ENCODE assay signal across 13 mouse cellular contexts in genomic region chr1:78412668-78413067, GRCm38 (mm10).
DNase-seq lines count a peak whose midpoint lies in the region; ATAC-seq and TF ChIP-seq lines count a peak whose summit lies in the region.
"Had no signal": no experiment of that assay in that cellular context is flagged by ENCODE, and none has a peak within 500 bp of the region (broad histone marks: within the 10 kb centered on the region; RNA-seq: fewer than 3 reads in every experiment).

No protein-coding gene starts in this region.

- 0 out of 2 replicates have a peak overlapping the region, but pooled peaks have one; percentile 9 for H3K27ac ChIP-seq in embryonic facial prominence, embryonic 15.5 days (replicated peaks)
- H3K27ac ChIP-seq in embryonic facial prominence, embryonic 10.5 days (replicated peaks): no peak overlapping the region
- H3K27ac ChIP-seq in ES-E14 (ENCODE audit: insufficient read depth, low read depth, low read length, poor library complexity, severe bottlenecking): no peak overlapping the region
- H3K27ac ChIP-seq in liver, embryonic 16.5 days (ENCODE audit: low read length): no peak overlapping the region
- H3K27ac ChIP-seq: embryonic facial prominence, embryonic 13.5 days; heart, embryonic 15.5 days; limb, embryonic 10.5 days had no signal

- 28% methylated on average over 7 of the region's 7 CpGs for WGBS in embryonic facial prominence, embryonic 15.5 days
- 28% methylated on average over 7 of the region's 7 CpGs for WGBS in embryonic facial prominence, embryonic 10.5 days
- WGBS in liver, embryonic 16.5 days (ENCODE audit: insufficient replicate concordance): 19% methylated on average over 7 of the region's 7 CpGs

- peaks cover 11% of the 10 kb centered on the region; the same call in 1 of the 2 replicates for H3K4me1 ChIP-seq in embryonic facial prominence, embryonic 15.5 days
- H3K4me1 ChIP-seq in embryonic facial prominence, embryonic 10.5 days: peaks cover 5% of the 10 kb centered on the region; the same call in 1 of the 2 replicates
- 0 out of 4 replicates have a peak, but pooled peaks cover 2 to 6% of the 10 kb centered on the region in 2 experiments for H3K4me1 ChIP-seq in ES-E14 (ENCODE audit: control insufficient read depth in 2 of 2, insufficient read depth in 2 of 2, low read length in 2 of 2, poor library complexity in 1 of 2)
- H3K4me1 ChIP-seq in liver, embryonic 16.5 days (ENCODE audit: control insufficient read depth, low read depth, low read length): no peaks in the 10 kb centered on the region
- H3K4me1 ChIP-seq: heart, embryonic 15.5 days had no signal

- no peak for DNase-seq in embryonic facial prominence, embryonic 10.5 days (ENCODE audit: low spot score)
- peak; percentile 35 for DNase-seq in ES-E14 (ENCODE audit: low read depth, low spot score)
- DNase-seq in gastrocnemius, postnatal 4 days (ENCODE audit: low spot score in 2 of 2): no peak
- no peak for DNase-seq in layer of hippocampus, adult 11-12 months (ENCODE audit: low spot score)
- no peak for DNase-seq in urinary bladder, adult 2 months (ENCODE audit: low spot score)
- DNase-seq: B cell, adult 2 months; midbrain, embryonic 14.5 days had no signal

- no peak for ATAC-seq in embryonic facial prominence, embryonic 15.5 days (ENCODE audit: insufficient number of reproducible peaks, low FRiP score, low TSS enrichment, low read depth)
- ATAC-seq in granulocyte monocyte progenitor cell, adult 5-6 weeks (replicated peaks; ENCODE audit: poor library complexity, severe bottlenecking): peak; percentile 22; the same call in 1 of the 2 replicates
- peak; percentile 39 for ATAC-seq in liver, embryonic 16.5 days (ENCODE audit: low read depth)

- no peak overlapping the region for H3K4me3 ChIP-seq in embryonic facial prominence, embryonic 15.5 days (replicated peaks)
- H3K4me3 ChIP-seq in embryonic facial prominence, embryonic 10.5 days: no peak overlapping the region
- H3K4me3 ChIP-seq in ES-E14 (ENCODE audit: insufficient read depth in 1 of 2, low read depth in 1 of 2, low read length in 2 of 2, poor library complexity in 1 of 2, severe bottlenecking in 1 of 2): 0 out of 4 replicates have a peak overlapping the region, but pooled peaks of 1 of the 2 experiments have one; percentile 32
- no peak overlapping the region for H3K4me3 ChIP-seq in liver, embryonic 16.5 days (ENCODE audit: low read depth, low read length)
- H3K4me3 ChIP-seq: embryonic facial prominence, embryonic 13.5 days; heart, embryonic 15.5 days; limb, embryonic 10.5 days had no signal

- in situ Hi-C loops in ES-E14 (cut with MboI; ENCODE audit: low sequenced_read_pairs in 2 of 2, unreplicated experiment in 2 of 2): no loop called here

- no peak overlapping the region for H3K4me2 ChIP-seq in embryonic facial prominence, embryonic 15.5 days (replicated peaks)
- H3K4me2 ChIP-seq in liver, embryonic 16.5 days (ENCODE audit: low read depth, low read length): no peak overlapping the region
- H3K4me2 ChIP-seq: embryonic facial prominence, embryonic 13.5 days; heart, embryonic 15.5 days had no signal

- H3K9ac ChIP-seq in embryonic facial prominence, embryonic 15.5 days: no peak overlapping the region
- no peak overlapping the region for H3K9ac ChIP-seq in ES-E14 (ENCODE audit: insufficient read depth, low read depth, low read length, poor library complexity, severe bottlenecking)
- H3K9ac ChIP-seq in liver, embryonic 16.5 days (ENCODE audit: low read depth, low read length): no peak overlapping the region
- H3K9ac ChIP-seq: embryonic facial prominence, embryonic 13.5 days; heart, embryonic 15.5 days had no signal

- no peaks in the 10 kb centered on the region for H3K9me3 ChIP-seq in embryonic facial prominence, embryonic 15.5 days (replicated peaks)
- no peaks in the 10 kb centered on the region for H3K9me3 ChIP-seq in embryonic facial prominence, embryonic 10.5 days
- H3K9me3 ChIP-seq in ES-E14 (ENCODE audit: control insufficient read depth, insufficient read depth, low read depth, low read length): no peaks in the 10 kb centered on the region
- H3K9me3 ChIP-seq in liver, embryonic 16.5 days (replicated peaks; ENCODE audit: control insufficient read depth, low read length): no peaks in the 10 kb centered on the region
- H3K9me3 ChIP-seq: embryonic facial prominence, embryonic 13.5 days; heart, embryonic 15.5 days; limb, embryonic 10.5 days had no signal

- no peaks in the 10 kb centered on the region for H3K27me3 ChIP-seq in embryonic facial prominence, embryonic 15.5 days
- H3K27me3 ChIP-seq in embryonic facial prominence, embryonic 10.5 days (replicated peaks; ENCODE audit: low read depth, poor library complexity, severe bottlenecking): no peaks in the 10 kb centered on the region
- no peaks in the 10 kb centered on the region for H3K27me3 ChIP-seq in liver, embryonic 16.5 days (ENCODE audit: control insufficient read depth, insufficient read depth, low read depth, low read length)
- H3K27me3 ChIP-seq: embryonic facial prominence, embryonic 13.5 days; heart, embryonic 15.5 days had no signal

- no peaks in the 10 kb centered on the region for H3K36me3 ChIP-seq in embryonic facial prominence, embryonic 15.5 days
- peaks cover 14% of the 10 kb centered on the region for H3K36me3 ChIP-seq in embryonic facial prominence, embryonic 10.5 days (replicated peaks)
- H3K36me3 ChIP-seq in ES-E14 (ENCODE audit: control insufficient read depth, insufficient read depth, low read length, poor library complexity, severe bottlenecking): no peaks in the 10 kb centered on the region; the same call in 1 of the 2 replicates
- peaks cover under 1% of the 10 kb centered on the region; the same call in 1 of the 2 replicates for H3K36me3 ChIP-seq in liver, embryonic 16.5 days (ENCODE audit: control insufficient read depth, insufficient read depth)
- H3K36me3 ChIP-seq: heart, embryonic 15.5 days had no signal

TF ChIP-seq in ES-E14, 5 proteins besides CTCF, POLR2A, EP300 and RAD21:
- TF ChIP-seq MAFK (IDR thresholded peaks at IDR 0.05; ENCODE audit: insufficient read depth, low read depth, low read length): no peak
- TF ChIP-seq ZC3H11A (IDR thresholded peaks at IDR 0.05; ENCODE audit: borderline replicate concordance, low read depth, low read length): no peak
TF ChIP-seq in ES-E14: peak in this region for 0.
